Mouse (Mus musculus) bone marrow, adult 2 months (tissue): ENCODE measurements around the gene Fam169b. TPM values are rescaled to one million over a fixed set of nuclear protein-coding genes. Genes with fewer than 3 reads are reported as not detected.
"Not testable (repeated sequence)": the region's sequence is repeated elsewhere in the genome, so short reads cannot be mapped to it uniquely, and the experiment has no call there.

Source experiments
- H3K27ac ChIP-seq: fragments of 200-500 bp; 2 replicates; pipeline ENCODE4 v1.5.1; 2012; ENCODE audit warnings: low read depth, mild to moderate bottlenecking, control low read depth, inconsistent platforms, low read length; ENCODE audit not compliant: control insufficient read depth, poor library complexity, insufficient read depth
- H3K4me1 ChIP-seq: fragments of 200-500 bp; 2 replicates; pipeline ENCODE4 v1.6.1; 2011; ENCODE audit warnings: low read length; ENCODE audit not compliant: control insufficient read depth, insufficient read depth
- H3K4me3 ChIP-seq: fragments of 200-500 bp; replicated peaks from 2 replicates; pipeline ENCODE3; 2011; ENCODE audit warnings: mild to moderate bottlenecking, low read depth, low read length, control low read depth; ENCODE audit not compliant: control insufficient read depth
- CTCF ChIP-seq: fragments of 200-500 bp; IDR thresholded peaks from 2 replicates; pipeline ENCODE4 v1.5.1; 2011; ENCODE audit warnings: low read length, control low read depth; ENCODE audit not compliant: control insufficient read depth, insufficient read depth
- POLR2A ChIP-seq: fragments of 200-500 bp; IDR thresholded peaks from 2 replicates; pipeline ENCODE4 v1.6.1; 2011; ENCODE audit warnings: low read depth, mild to moderate bottlenecking, control low read depth, low read length, borderline replicate concordance; ENCODE audit not compliant: control insufficient read depth
- WGBS: fragments of 180-500 bp; shearing (Covaris S2); methylation state at CpG from one replicate; pipeline ENCODE4 v1.1.7; 2018; 5-methylcytosine and 5-hydroxymethylcytosine counted together
- polyA plus RNA-seq: library from polyadenylated mRNA; stranded (reverse); fragments of >200 nt; gene quantifications from 2 replicates; pipeline ENCODE4 v1.2.4, GENCODE M21; 2011; ENCODE audit warnings: low replicate concordance; ENCODE audit not compliant: missing spikeins, insufficient read depth, insufficient read length

The Fam169b gene
- polyA plus RNA-seq, 1 experiment = 3.5 TPM

DNA sequence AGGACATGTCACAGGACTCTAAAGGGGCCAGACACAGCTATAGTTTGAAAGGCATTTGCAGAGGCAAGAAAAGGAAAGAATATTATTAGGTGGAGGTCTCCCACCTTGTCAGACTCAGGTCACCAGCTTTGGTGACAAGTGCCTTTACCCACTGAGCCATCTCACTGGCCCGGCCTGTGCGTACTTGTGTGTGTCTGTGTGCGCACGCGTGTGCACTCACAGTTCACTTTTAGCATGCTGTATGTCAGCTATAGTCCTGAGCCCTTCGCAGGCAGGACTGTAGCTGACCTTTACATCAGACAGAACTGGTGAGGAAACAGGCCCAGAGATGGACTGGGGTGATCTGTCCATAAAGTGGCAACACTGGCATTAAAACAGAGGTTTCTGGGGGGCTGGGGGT is 4.7 kb downstream of the Fam169b start:
- no peak overlapping the region for H3K4me3 ChIP-seq
- H3K27ac ChIP-seq = no peak overlapping the region

DNA sequence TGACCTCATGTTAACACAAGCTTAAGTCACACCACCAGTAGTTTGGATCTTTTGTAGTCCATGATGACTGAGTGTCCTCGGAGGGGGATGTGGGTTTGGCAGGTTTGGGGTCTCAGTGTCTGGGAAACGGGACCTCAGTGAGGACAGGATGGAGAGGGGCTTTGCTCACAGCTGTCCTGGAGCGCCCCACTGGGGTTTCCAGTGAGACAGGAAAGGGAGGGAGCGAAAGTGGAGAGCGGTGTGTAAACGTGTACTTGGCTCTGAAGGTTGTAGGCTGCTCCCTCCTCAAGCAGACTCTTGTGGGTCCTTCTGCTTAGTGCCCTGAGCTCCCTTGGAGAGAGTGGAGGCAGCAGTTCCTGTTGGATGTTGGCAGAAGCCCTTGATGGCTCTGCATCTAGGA is 5.3 kb downstream of the Fam169b start:
- Histone ChIP-seq H3K27ac (no peak overlapping the region), H3K4me1 (peaks cover 3% of the 10 kb centered on the region; the same call in 1 of the 2 replicates), H3K4me3 (no peak overlapping the region)
- TF ChIP-seq POLR2A = no peak
- 48% methylated on average over 6 of the region's 6 CpGs for WGBS

More for the DNA sequence above, 4.7 kb downstream of the Fam169b start:
- TF ChIP-seq POLR2A (no peak), CTCF (no peak)
- peaks cover 1% of the 10 kb centered on the region; the same call in 1 of the 2 replicates for H3K4me1 ChIP-seq
- WGBS = 89% methylated on average over 6 of the region's 6 CpGs

DNA sequence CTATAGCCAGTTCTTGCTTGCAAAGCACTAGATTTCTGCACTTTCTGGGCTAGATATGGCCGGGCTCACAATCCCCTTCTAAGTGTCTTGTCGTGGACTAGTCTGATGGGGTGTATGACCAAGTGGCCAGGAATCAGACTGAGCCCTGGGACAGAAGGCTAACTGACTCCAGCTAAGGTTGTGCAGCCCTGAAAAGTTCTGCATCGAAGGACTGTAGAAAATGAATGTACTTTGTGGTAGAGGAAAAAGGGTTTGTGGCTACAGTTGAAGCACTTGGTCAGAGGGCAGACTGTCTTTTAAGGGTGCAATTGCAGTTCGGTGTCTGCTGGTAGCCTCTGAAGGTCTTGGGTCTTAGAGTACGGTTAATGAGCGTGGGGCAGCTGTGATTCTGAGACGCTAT is 5.8 kb downstream of the Fam169b start:
- peaks cover 3% of the 10 kb centered on the region; the same call in 1 of the 2 replicates for H3K4me1 ChIP-seq
- WGBS = 62% methylated on average over 7 of the region's 7 CpGs
- no peak overlapping the region for H3K4me3 ChIP-seq
- TF ChIP-seq CTCF (no peak), POLR2A (no peak)
- no peak overlapping the region for H3K27ac ChIP-seq

DNA sequence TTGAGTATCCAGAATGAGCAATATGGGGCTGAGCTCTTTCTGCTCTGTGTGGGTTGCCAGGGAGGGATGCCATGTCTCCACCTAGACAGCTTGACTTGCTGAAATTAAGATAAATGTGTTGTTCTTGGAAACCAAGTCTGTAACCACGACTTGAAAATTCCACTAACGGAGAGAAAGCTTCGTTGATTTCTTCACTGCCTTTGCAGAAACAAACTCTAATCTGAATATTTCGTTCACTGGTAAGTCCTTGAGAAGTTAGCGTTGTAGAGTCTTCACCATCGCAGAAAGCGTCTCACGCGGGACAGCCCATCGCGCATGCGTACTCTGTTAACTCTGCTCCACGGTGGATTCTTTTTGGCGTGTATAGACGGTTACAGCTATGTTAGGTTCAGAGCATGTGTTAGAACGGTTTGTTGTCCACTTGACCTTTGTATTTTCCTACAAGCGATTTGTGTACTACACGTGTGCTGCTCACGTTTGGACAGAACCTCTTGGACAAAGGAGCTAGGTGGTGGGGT is 6.8 kb downstream of the Fam169b start:
- Histone ChIP-seq H3K4me3 (no peak overlapping the region), H3K27ac (no peak overlapping the region), H3K4me1 (peaks cover 3% of the 10 kb centered on the region; the same call in 1 of the 2 replicates)
- 79% methylated on average over 19 of the region's 19 CpGs for WGBS
- TF ChIP-seq CTCF (no peak), POLR2A (no peak)

DNA sequence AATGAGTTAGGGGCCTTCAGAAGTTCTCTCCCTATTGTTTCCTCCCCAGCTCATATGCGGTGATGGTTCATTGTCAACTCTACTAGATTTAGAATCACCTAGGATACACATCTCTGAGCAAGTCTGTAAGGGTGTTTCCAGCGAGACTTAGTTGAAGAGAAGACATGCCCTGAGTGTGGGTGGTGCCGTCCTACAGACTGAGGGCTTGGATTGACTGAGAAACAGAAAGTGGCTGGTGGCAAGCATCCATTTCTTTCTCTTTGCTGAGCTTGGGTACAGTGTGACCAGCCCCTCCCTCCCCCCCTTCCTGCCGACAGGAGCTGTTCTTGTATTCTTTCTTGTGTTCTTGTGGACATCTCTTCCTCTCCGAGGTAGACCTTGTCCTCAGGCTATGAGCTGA is 7.7 kb downstream of the Fam169b start:
- Histone ChIP-seq H3K4me3 (no peak overlapping the region), H3K27ac (no peak overlapping the region), H3K4me1 (peaks cover 3% of the 10 kb centered on the region; the same call in 1 of the 2 replicates)
- 27% methylated on average over 5 of the region's 5 CpGs for WGBS
- TF ChIP-seq CTCF = no peak
- TF ChIP-seq POLR2A = no peak

DNA sequence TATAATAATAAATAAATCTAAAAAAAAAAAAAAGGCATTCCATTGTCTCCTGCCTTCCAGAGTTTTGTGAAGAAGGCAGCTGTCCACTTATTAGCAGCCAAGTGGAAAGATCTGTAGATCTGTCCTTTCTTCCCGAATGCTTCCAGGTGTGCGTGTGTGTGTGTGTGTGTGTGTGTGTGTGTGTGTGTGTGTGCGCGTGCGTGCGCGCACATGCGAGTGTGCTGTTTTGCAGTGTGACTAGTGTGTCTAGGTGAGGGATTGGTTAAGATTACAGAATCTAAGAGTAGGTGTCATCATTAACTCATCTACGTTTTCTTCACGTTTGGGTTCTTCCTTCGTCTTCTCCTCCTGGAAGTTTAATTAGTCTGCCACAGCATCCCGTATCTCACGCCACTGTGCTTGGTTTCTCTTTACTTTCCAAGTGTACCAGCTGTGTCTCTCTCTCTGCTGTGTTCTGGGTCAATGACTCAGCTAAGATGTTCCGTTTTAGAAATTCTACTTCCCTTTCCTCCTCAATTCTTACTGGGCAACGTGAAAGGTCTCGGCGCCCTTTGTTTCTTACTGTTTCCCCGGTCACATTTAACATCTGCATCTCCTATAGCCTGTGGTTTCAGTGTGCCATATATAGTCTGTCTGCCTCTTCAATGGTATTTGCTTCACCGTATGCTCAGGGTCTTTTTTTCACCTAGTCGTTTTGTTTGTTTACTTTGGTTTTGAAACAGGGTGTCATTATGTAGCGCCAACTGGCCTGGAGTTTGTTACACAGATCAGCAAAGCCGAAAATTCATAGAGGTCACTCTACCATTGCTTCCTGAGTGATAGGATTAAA is 8.9 kb downstream of the Fam169b start:
- peak overlapping the region; percentile 38 for H3K4me3 ChIP-seq
- peak overlapping the region; percentile 84 for H3K27ac ChIP-seq
- TF ChIP-seq CTCF (no peak), POLR2A (no peak)
- peaks cover 5% of the 10 kb centered on the region for H3K4me1 ChIP-seq
- WGBS = 20% methylated on average over 22 of the region's 22 CpGs

DNA sequence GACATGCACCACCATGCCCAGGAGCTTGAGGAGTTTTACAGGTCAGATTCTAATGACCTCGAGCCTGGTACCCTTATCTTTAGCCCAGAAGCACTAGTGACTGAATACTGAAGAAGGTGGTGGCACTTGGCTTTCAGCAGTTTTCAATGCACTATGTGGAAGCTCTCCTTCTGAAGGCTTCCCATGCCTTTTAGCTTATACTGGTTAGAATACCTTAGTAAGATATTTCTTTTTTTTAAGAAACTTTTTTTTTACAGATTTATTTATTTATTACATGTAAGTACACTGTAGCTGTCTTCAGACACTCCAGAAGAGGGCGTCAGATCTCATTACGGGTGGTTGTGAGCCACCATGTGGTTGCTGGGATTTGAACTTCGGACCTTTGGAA is 9.5 kb downstream of the Fam169b start:
- H3K4me1 ChIP-seq, H3K4me3 ChIP-seq: not testable (repeated sequence)
- H3K27ac ChIP-seq = peak overlapping the region; percentile 77; the same call in 1 of the 2 replicates
- 51% methylated on average over 4 of the region's 4 CpGs for WGBS

DNA sequence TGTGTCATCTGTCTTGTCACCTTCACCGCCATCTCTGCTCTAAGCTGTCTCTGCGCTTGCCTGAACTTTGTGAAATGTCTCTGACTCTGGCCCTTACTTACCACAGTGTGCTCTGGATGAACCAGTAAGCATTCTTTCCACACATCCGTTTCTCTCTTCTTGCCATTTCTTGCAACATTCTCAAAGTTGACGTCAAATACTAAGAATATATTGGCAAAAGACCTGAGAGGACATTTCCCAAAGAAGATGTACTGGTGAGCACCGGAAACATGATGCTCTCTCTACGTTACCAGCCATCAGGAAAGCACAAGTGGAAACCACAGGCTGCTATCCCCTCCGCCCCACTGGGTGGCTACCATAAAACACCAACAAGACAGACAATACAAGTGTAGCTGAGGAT is 10.1 kb downstream of the Fam169b start:
- WGBS = 43% methylated on average over 7 of the region's 7 CpGs
- H3K4me1 ChIP-seq = peaks cover 5% of the 10 kb centered on the region
- H3K27ac ChIP-seq = peak overlapping the region; percentile 69
- H3K4me3 ChIP-seq = no peak overlapping the region
- TF ChIP-seq POLR2A (no peak), CTCF (no peak)

DNA sequence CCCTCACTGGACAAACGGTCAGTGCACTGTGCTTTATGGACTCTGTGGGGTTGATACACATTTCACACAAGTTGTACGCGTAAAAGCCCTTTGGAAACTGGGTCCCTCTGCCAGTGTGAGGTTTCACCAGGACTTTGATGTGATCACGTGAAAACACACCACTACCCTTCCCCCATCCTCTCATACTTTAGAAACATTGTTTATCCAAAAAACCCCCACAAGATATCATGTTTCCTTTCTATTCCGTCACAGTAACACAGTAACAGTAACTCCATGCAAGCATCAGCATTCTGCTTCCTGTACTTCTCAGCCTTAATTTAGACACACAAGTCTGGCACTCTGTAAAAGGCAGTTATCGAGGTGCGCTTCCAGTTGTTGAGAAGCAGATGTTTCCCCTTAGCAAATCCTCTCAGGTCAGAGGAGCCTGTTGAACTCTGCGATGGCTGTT is 12.2 kb downstream of the Fam169b start:
- Histone ChIP-seq H3K4me1 (peaks cover 6% of the 10 kb centered on the region), H3K4me3 (no peak overlapping the region), H3K27ac (peak overlapping the region; percentile 74; the same call in 1 of the 2 replicates)
- 39% methylated on average over 8 of the region's 8 CpGs for WGBS
- TF ChIP-seq POLR2A (no peak), CTCF (no peak)
